Mouse (Mus musculus) ES-E14 (cell line): ENCODE results near the gene Myo7a.

ENCODE experiments used
- CHD2 ChIP-seq: IDR thresholded peaks from 2 replicates; pipeline ENCODE4 v1.6.1; 2014; ENCODE audit warnings: mild to moderate bottlenecking, low read depth, low read length, inconsistent platforms
- HCFC1 ChIP-seq: IDR thresholded peaks from 2 replicates; pipeline ENCODE4 v1.6.1; 2012; ENCODE audit warnings: low read length, inconsistent platforms, borderline replicate concordance; ENCODE audit not compliant: insufficient read depth
- MAFK ChIP-seq: IDR thresholded peaks from 2 replicates; pipeline ENCODE4 v1.6.1; 2014; ENCODE audit warnings: mild to moderate bottlenecking, low read depth, low read length, inconsistent platforms; ENCODE audit not compliant: insufficient read depth
- ZC3H11A ChIP-seq: IDR thresholded peaks from 2 replicates; pipeline ENCODE4 v1.6.1; 2012; ENCODE audit warnings: low read depth, mild to moderate bottlenecking, inconsistent platforms, low read length, borderline replicate concordance
- ZNF384 ChIP-seq: IDR thresholded peaks from 2 replicates; pipeline ENCODE4 v1.6.1; 2012; ENCODE audit warnings: low read depth, low read length, inconsistent platforms

- no peak for TF ChIP-seq CHD2
- no peak for TF ChIP-seq HCFC1
- TF ChIP-seq MAFK: no peak
- no peak for TF ChIP-seq ZNF384
- no peak for TF ChIP-seq ZC3H11A
These were observed 27.1 kb upstream of the Myo7a start for GRCm38 (mm10) chr7:98146447-98146845.
